Mouse (Mus musculus): ENCODE data around the gene Cptp. TPM values are rescaled to one million over a fixed set of nuclear protein-coding genes. Genes with fewer than 3 reads are reported as not detected.

The Cptp gene
- total RNA-seq, 2 experiments from 2014 or later = 21.7 to 28.9 TPM

GRCm38 (mm10) chr4:155895826-155896225, 26.6 kb upstream of the Cptp start:
- TF ChIP-seq CTCF (IDR thresholded peaks at IDR 0.05) = no peak
- peak overlapping the region; percentile 93 for H3K27ac ChIP-seq
- DNase-seq (ENCODE audit: extremely low spot score in 1 of 2, low spot score in 2 of 2) = peak in 1 of 2 experiments; percentile 9
- peak overlapping the region; percentile 100 for H3K4me3 ChIP-seq
- intact Hi-C loops (cut with DNase I) = no loop called here

GRCm38 (mm10) chr4:155895216-155895615, 26.0 kb upstream of the Cptp start:
- H3K4me3 ChIP-seq = peak overlapping the region; percentile 100
- peak overlapping the region; percentile 93 for H3K27ac ChIP-seq
- TF ChIP-seq CTCF (IDR thresholded peaks at IDR 0.05) = no peak
- DNase-seq (ENCODE audit: extremely low spot score in 1 of 2, low spot score in 2 of 2) = peak; percentile 71
- intact Hi-C loops (cut with DNase I) = no loop called here

DNA sequence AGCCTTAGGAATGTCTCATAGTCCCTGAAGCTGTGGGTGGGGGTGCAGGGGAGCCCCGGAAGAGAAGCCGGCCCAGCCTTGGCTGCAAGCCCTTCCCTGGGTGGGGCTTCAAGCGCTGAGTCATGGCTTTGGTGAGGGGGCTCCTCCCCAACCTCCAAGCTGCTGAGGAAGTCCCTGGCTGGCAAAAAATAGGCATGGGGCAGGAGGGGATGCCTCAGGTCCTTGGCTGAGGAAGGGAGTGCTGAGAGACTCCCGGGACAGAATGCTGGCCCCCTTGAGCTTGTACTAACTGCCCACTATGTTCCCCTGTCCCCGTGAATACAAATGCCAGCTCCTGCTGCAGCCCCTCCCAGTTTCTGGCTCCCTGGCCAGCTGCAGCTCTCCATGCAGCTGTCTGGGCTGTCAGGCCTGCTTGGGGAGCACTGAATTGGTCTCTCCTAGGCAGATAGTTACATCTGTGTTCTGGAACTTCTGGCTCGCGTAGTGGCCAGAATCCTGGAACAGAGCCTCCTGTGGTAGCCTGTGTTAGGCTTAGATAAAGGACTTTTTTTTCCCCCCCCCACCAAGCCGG, 25.2 kb upstream of the Cptp start:
- intact Hi-C loops (cut with DNase I) = loop anchor here (5.0 kb wide), 1 partner anchor 98 kb away; the partner anchor contains the start of genes B3galt6 and Sdf4

GRCm38 (mm10) chr4:155893212-155893690, 24.0 kb upstream of the Cptp start:
- H3K27ac ChIP-seq = peak overlapping the region; percentile 93; the same call in 1 of the 2 replicates
- DNase-seq (ENCODE audit: extremely low spot score in 1 of 2, low spot score in 2 of 2) = peak in 1 of 2 experiments; percentile 7
- peak overlapping the region; percentile 100 for H3K4me3 ChIP-seq
- no peak for TF ChIP-seq CTCF (IDR thresholded peaks at IDR 0.05)
- intact Hi-C loops (cut with DNase I) = loop anchor here (2.0 to 5.0 kb wide), 2 partner anchors 50 to 99 kb away; partner anchors contain the start of genes B3galt6, Sdf4 and Ube2j2

More for the DNA sequence above, 25.2 kb upstream of the Cptp start:
- peak; percentile 80 to 83 for DNase-seq (ENCODE audit: extremely low spot score in 1 of 2, low spot score in 2 of 2)
- H3K27ac ChIP-seq = peak overlapping the region; percentile 93
- peak overlapping the region; percentile 100 for H3K4me3 ChIP-seq
- no peak; the same call in 1 of the 2 replicates for TF ChIP-seq CTCF (IDR thresholded peaks at IDR 0.05)

- Histone ChIP-seq H3K27ac (peak overlapping the region; percentile 100), H3K4me3 (peak overlapping the region; percentile 100)
- intact Hi-C loops (cut with DNase I) = loop anchor here (2.0 to 5.0 kb wide), 2 partner anchors 50 to 100 kb away; partner anchors contain the start of genes B3galt6, Sdf4 and Ube2j2
- DNase-seq (ENCODE audit: extremely low spot score in 1 of 2, low spot score in 2 of 2) = peak in 1 of 2 experiments; percentile 43
- TF ChIP-seq CTCF (IDR thresholded peaks at IDR 0.05) = no peak
These were observed 23.4 kb upstream of the Cptp start for GRCm38 (mm10) chr4:155892438-155893211.

GRCm38 (mm10) chr4:155892017-155892416, 22.8 kb upstream of the Cptp start:
- intact Hi-C loops (cut with DNase I) = loop anchor here (2.0 to 5.0 kb wide), 2 partner anchors 51 to 100 kb away; partner anchors contain the start of genes B3galt6, Sdf4 and Ube2j2
- DNase-seq (ENCODE audit: extremely low spot score in 1 of 2, low spot score in 2 of 2) = peak; percentile 86 to 87
- Histone ChIP-seq H3K4me3 (peak overlapping the region; percentile 100), H3K27ac (peak overlapping the region; percentile 100)
- peak; percentile 39 for TF ChIP-seq CTCF (IDR thresholded peaks at IDR 0.05)

DNA sequence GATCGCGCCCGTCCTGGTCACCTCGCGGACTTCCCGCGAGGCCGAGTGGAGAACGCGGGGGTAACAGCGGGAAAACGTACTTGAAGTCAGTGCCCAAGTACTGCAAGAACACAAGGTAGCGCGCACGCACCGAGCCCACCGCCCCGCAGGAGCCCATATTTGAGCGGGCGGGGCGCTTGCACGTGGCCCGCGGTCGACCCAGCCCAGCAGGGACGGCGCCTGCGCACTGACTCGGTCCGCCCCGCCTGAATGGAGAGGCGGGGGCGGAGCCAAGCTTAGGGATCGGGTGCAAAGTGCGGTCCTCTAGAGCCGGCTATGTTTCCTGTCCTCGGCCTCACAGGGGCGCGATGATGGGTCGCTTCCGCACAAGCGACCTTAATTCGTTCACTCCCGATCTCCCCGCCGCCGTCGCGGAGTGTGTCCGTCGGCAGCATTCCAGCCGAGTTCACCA, 22.3 kb upstream of the Cptp start, which contains the start of the genes Pusl1 and Acap3:
TSS of gene Pusl1 (minus strand) at position 231 of the 451 bp plus-strand sequence.
TSS of gene Acap3 (plus strand) at position 272 of the 451 bp plus-strand sequence.
- Histone ChIP-seq H3K4me3 (peak within 1 kb of the TSS; percentile 100), H3K27ac (peak within 1 kb of the TSS; percentile 100)
- no peak for TF ChIP-seq CTCF (IDR thresholded peaks at IDR 0.05)
- intact Hi-C loops (cut with DNase I) = loop anchor here (2.0 to 5.0 kb wide), 3 partner anchors 23 to 101 kb away; partner anchors contain the start of genes B3galt6, Cptp, Ints11 and Sdf4
- DNase-seq (ENCODE audit: extremely low spot score in 1 of 2, low spot score in 2 of 2) = peak; percentile 96 to 97

DNA sequence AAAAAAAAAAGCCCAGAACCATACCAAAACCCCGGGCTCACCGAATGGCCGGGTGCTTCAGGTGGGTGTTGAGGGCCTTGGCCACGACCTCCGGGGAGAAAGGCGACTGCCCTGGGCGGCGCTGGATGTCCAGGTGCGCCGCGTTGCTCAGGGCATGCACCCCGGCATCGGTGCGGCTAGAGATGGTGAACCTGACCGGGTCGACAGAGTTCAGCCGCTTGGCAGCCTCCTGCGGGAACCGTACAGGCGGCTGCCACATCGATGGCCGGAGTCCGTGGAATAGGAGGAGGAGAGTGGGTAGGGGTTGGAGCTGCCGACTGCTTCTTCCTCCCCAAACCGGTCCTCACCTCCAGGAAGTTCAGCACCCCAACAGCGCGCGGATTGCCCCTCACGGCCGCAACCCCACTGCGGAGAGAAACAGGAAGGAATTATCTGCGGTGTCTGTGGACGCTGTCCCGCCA, 21.8 kb upstream of the Cptp start:
- TF ChIP-seq CTCF (IDR thresholded peaks at IDR 0.05) = no peak
- peak overlapping the region; percentile 100 for H3K4me3 ChIP-seq
- DNase-seq (ENCODE audit: extremely low spot score in 1 of 2, low spot score in 2 of 2) = no peak
- peak overlapping the region; percentile 100 for H3K27ac ChIP-seq
- intact Hi-C loops (cut with DNase I) = loop anchor here (2.0 to 5.0 kb wide), 2 partner anchors 22 to 101 kb away; partner anchors contain the start of genes B3galt6, Cptp, Ints11 and Sdf4

- intact Hi-C loops (cut with DNase I) = no loop called here
- TF ChIP-seq CTCF (IDR thresholded peaks at IDR 0.05) = no peak
These were observed 20.1 kb upstream of the Cptp start for GRCm38 (mm10) chr4:155889316-155889715.

GRCm38 (mm10) chr4:155888181-155888580, 18.9 kb upstream of the Cptp start:
- Histone ChIP-seq H3K4me3 (no peak overlapping the region), H3K27ac (no peak overlapping the region)
- intact Hi-C loops (cut with DNase I) = no loop called here
- TF ChIP-seq CTCF (IDR thresholded peaks at IDR 0.05) = no peak
- no peak for DNase-seq (ENCODE audit: extremely low spot score in 1 of 2, low spot score in 2 of 2)

More at GRCm38 (mm10) chr4:155889316-155889715, 20.1 kb upstream of the Cptp start:
- Histone ChIP-seq H3K27ac (no peak overlapping the region), H3K4me3 (no peak overlapping the region)
- DNase-seq (ENCODE audit: extremely low spot score in 1 of 2, low spot score in 2 of 2) = peak in 1 of 2 experiments; percentile 7

DNA sequence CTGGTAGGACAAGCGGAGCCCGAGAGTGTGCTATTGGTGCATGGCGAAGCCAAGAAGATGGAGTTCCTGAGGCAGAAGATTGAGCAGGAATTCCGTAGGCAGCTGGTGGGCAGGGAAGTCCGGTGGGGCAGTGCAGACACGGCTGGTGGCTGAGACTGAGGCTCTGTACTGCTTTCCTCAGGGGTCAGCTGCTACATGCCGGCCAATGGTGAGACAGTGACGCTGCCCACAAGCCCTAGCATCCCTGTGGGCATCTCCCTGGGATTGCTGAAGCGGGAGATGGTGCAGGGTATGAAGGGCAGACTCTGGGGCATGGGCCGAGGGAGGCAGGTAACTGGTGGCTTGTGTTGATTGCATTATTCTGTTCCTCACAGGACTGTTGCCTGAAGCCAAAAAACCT, 18.4 kb upstream of the Cptp start:
- TF ChIP-seq CTCF (IDR thresholded peaks at IDR 0.05) = no peak
- no peak overlapping the region for H3K27ac ChIP-seq
- no peak for DNase-seq (ENCODE audit: extremely low spot score in 1 of 2, low spot score in 2 of 2)
- H3K4me3 ChIP-seq = no peak overlapping the region
- intact Hi-C loops (cut with DNase I) = no loop called here
